Mouse (Mus musculus) bone marrow macrophage, adult 2 months (primary cell): ENCODE data around the gene Cacna1a.

Experiments used
- CTCF ChIP-seq: IDR thresholded peaks from 2 replicates; pipeline ENCODE4 v1.5.1; 2012; ENCODE audit warnings: low read depth, mild to moderate bottlenecking, low read length, moderate library complexity
- POLR2A ChIP-seq: IDR thresholded peaks from 2 replicates; pipeline ENCODE4 v1.6.1; 2012; ENCODE audit warnings: mild to moderate bottlenecking, low read depth, low read length, borderline replicate concordance

DNA sequence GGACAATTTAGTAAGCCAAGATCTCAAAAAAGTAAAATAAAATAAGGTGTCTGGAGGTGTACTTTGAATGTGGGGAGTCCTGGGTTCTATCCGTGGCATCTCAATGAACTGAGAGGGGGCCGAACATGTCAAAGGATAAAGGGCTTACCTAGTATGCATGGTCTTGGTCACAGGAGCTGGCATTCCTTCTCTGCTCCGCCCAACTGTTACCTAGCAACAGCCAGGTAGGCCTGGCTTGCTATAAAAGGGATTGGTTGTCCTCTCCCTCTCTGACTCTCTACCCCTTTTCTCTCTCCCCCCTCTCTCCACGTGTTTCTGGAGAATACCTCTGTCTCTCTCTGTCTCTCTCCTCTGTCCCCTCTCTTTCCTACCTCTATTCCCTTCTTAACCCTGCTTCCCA, 269.4 kb downstream of the Cacna1a start:
- no peak for TF ChIP-seq POLR2A
- no peak for TF ChIP-seq CTCF
